Mouse (Mus musculus) neural tube, embryonic 10.5 days (tissue): ENCODE data around the gene Gfpt1.

Experiments used
- DNase-seq: peaks from one replicate; pipeline ENCODE4 v3.0.0-alpha.2; 2017; ENCODE audit warnings: low spot score; ENCODE audit errors: extremely low spot score

Gene Gfpt1

GRCm38 (mm10) chr6:87131078-87131477, 88.4 kb downstream of the Gfpt1 start:
- no peak for DNase-seq

GRCm38 (mm10) chr6:87133520-87133919, 90.9 kb downstream of the Gfpt1 start:
- no peak for DNase-seq

GRCm38 (mm10) chr6:87133966-87134546, 91.4 kb downstream of the Gfpt1 start:
- no peak for DNase-seq

GRCm38 (mm10) chr6:87138479-87138878, 95.8 kb downstream of the Gfpt1 start:
- no peak for DNase-seq

- no peak for DNase-seq
Observed at GRCm38 (mm10) chr6:87139796-87140553, 97.3 kb downstream of the Gfpt1 start.
